Mouse (Mus musculus) heart, embryonic 16.5 days (tissue): Measurements from ENCODE around the gene Oxt. TPM values are rescaled to one million over a fixed set of nuclear protein-coding genes. Genes with fewer than 3 reads are reported as not detected.
A peak's percentile ranks its signal among the peaks of the same experiment; 100 is the strongest.

Experiments
- ATAC-seq: fragments of 200-750 bp; cut with Nextera tagmentation; replicated peaks from 2 replicates; pipeline ENCODE4 v1.8.0; 2017; ENCODE audit warnings: moderate number of reproducible peaks; ENCODE audit not compliant: insufficient read depth, low FRiP score; ENCODE audit errors: extremely low read depth
- H3K27ac ChIP-seq: fragments of 300-500 bp; sonication (generic); 2 replicates; pipeline ENCODE4 v1.5.1; 2014; ENCODE audit warnings: mild to moderate bottlenecking, low read length, control low read depth, moderate library complexity
- H3K27me3 ChIP-seq: fragments of 300-500 bp; sonication (generic); 2 replicates; pipeline ENCODE4 v1.6.1; 2014; ENCODE audit warnings: low read length, mixed read lengths; ENCODE audit not compliant: control insufficient read depth, insufficient read depth
- H3K36me3 ChIP-seq: fragments of 300-500 bp; sonication (generic); 2 replicates; pipeline ENCODE4 v1.6.1; 2014; ENCODE audit not compliant: control insufficient read depth, insufficient read depth
- H3K4me1 ChIP-seq: fragments of 300-500 bp; sonication (generic); 2 replicates; pipeline ENCODE4 v1.6.1; 2014; ENCODE audit warnings: low read length, mixed read lengths; ENCODE audit not compliant: control insufficient read depth, insufficient read depth
- H3K4me2 ChIP-seq: fragments of 300-500 bp; sonication (generic); 2 replicates; pipeline ENCODE4 v1.6.1; 2014; ENCODE audit warnings: low read depth, mild to moderate bottlenecking, control low read depth, low read length
- H3K4me3 ChIP-seq: fragments of 300-500 bp; sonication (generic); 2 replicates; pipeline ENCODE4 v1.5.1; 2014; ENCODE audit warnings: mild to moderate bottlenecking, control low read depth, low read length
- H3K9ac ChIP-seq: fragments of 300-500 bp; sonication (generic); 2 replicates; pipeline ENCODE4 v1.6.1; 2014; ENCODE audit warnings: low read length, control low read depth
- H3K9me3 ChIP-seq: fragments of 300-500 bp; sonication (generic); replicated peaks from 2 replicates; pipeline ENCODE4 v1.6.1; 2016; ENCODE audit warnings: low read length; ENCODE audit not compliant: control insufficient read depth
- whole genome bisulfite sequencing: fragments of 180-500 bp; shearing (Covaris S2); extraction: QIAGEN DNeasy Blood & Tissue Kit; methylation state at CpG from one replicate; pipeline ENCODE4 v1.1.7; 2014; 5-methylcytosine and 5-hydroxymethylcytosine counted together
- polyA plus RNA-seq: library from polyadenylated mRNA; unstranded; fragments of >200 nt; fragmentation: Nextera tagmentation; extraction: Ambion mirVana; gene quantifications from 2 replicates; pipeline ENCODE4 v1.2.1, GENCODE M21; 2015

The Oxt gene
- polyA plus RNA-seq, 1 experiment from 2014 or later: not detected

- no peaks in the 10 kb centered on the region for H3K9me3 ChIP-seq
- no peaks in the 10 kb centered on the region for H3K36me3 ChIP-seq
- peaks cover 38% of the 10 kb centered on the region for H3K27me3 ChIP-seq
- H3K4me3 ChIP-seq: no peak overlapping the region
- H3K9ac ChIP-seq: no peak overlapping the region
- 52% methylated on average over 10 of the region's 10 CpGs for WGBS
- H3K4me2 ChIP-seq: no peak overlapping the region
- ATAC-seq: no peak
- H3K4me1 ChIP-seq: peaks cover 21% of the 10 kb centered on the region
- H3K27ac ChIP-seq: no peak overlapping the region
These were observed 8.1 kb downstream of the Oxt start for GRCm38 (mm10) chr2:130583902-130584560.

DNA sequence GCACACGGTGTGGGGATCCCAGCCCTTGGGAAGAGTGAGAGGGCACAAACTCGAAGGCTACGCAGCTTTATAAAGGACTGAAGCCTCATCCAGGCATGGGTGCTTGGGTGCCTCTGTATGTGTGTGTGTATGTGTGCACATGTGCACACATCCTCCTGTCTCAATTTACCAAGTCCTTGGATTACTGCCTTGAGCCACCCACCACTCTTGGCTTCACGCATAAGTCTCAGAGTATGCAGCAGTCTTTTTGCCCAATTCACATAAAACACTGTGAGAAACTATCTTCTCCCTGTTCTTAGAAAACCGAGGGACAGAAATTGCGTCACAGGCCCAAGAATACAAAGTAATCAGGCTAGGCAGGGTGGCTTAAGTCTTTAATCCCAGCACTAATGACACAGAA lies 10.0 kb downstream of the Oxt start:
- no peak overlapping the region for H3K9ac ChIP-seq
- H3K9me3 ChIP-seq: no peaks in the 10 kb centered on the region
- H3K4me3 ChIP-seq: no peak overlapping the region
- no peak overlapping the region for H3K27ac ChIP-seq
- WGBS: 85% methylated on average over 6 of the region's 6 CpGs
- no peak for ATAC-seq
- H3K4me2 ChIP-seq: no peak overlapping the region
- peaks cover 19% of the 10 kb centered on the region for H3K27me3 ChIP-seq
- H3K4me1 ChIP-seq: peaks cover 15% of the 10 kb centered on the region
- peaks cover 7% of the 10 kb centered on the region; the same call in 1 of the 2 replicates for H3K36me3 ChIP-seq

GRCm38 (mm10) chr2:130588373-130588772 lies 12.4 kb downstream of the Oxt start:
- Histone ChIP-seq H3K4me2 (no peak overlapping the region), H3K9me3 (no peaks in the 10 kb centered on the region), H3K27me3 (0 out of 2 replicates have a peak, but pooled peaks cover 3% of the 10 kb centered on the region), H3K27ac (no peak overlapping the region), H3K4me3 (no peak overlapping the region), H3K4me1 (peaks cover 12% of the 10 kb centered on the region), H3K36me3 (peaks cover 15% of the 10 kb centered on the region), H3K9ac (no peak overlapping the region)
- no peak for ATAC-seq
- 48% methylated on average over 2 of the region's 2 CpGs for WGBS

- peaks cover 17% of the 10 kb centered on the region for H3K36me3 ChIP-seq
- H3K9me3 ChIP-seq: no peaks in the 10 kb centered on the region
- no peak overlapping the region for H3K9ac ChIP-seq
- ATAC-seq: peak; percentile 32; the same call in 1 of the 2 replicates
- no peak overlapping the region for H3K4me2 ChIP-seq
- WGBS: 70% methylated on average over 4 of the region's 4 CpGs
- H3K27ac ChIP-seq: no peak overlapping the region
- peaks cover 7% of the 10 kb centered on the region for H3K4me1 ChIP-seq
- no peak overlapping the region for H3K4me3 ChIP-seq
- H3K27me3 ChIP-seq: 0 out of 2 replicates have a peak, but pooled peaks cover 3% of the 10 kb centered on the region
These were observed 13.2 kb downstream of the Oxt start for GRCm38 (mm10) chr2:130589157-130589556.

GRCm38 (mm10) chr2:130589761-130590160 lies 13.8 kb downstream of the Oxt start:
- WGBS: 88% methylated on average over 2 of the region's 2 CpGs
- no peaks in the 10 kb centered on the region for H3K27me3 ChIP-seq
- no peak overlapping the region for H3K4me3 ChIP-seq
- H3K4me2 ChIP-seq: no peak overlapping the region
- peaks cover 17% of the 10 kb centered on the region for H3K36me3 ChIP-seq
- no peaks in the 10 kb centered on the region for H3K9me3 ChIP-seq
- H3K27ac ChIP-seq: no peak overlapping the region
- no peak for ATAC-seq
- no peak overlapping the region for H3K9ac ChIP-seq
- peaks cover 4% of the 10 kb centered on the region; the same call in 1 of the 2 replicates for H3K4me1 ChIP-seq

DNA sequence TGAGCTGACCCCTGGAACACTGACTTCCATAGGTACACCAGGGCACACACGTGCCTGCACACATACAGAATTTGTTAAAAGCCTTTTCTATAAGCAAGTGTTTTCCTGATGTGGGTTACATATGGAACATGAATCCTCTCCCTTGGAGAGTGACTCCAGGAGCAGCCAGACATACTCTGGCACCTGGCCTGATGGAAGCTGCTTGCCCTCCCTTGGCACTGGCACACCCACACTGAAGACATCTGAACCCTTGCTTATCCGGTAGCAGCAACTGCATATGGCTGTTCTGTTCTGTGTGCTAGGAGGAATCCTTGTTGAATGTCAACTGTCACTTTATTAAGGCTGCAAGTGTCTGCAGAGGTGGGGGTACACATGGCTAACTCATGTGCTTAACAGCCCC lies 15.0 kb downstream of the Oxt start:
- H3K9me3 ChIP-seq: no peaks in the 10 kb centered on the region
- ATAC-seq: no peak
- no peak overlapping the region for H3K9ac ChIP-seq
- no peak overlapping the region for H3K4me3 ChIP-seq
- peaks cover 21% of the 10 kb centered on the region for H3K36me3 ChIP-seq
- no peak overlapping the region for H3K4me2 ChIP-seq
- H3K4me1 ChIP-seq: peaks cover 4% of the 10 kb centered on the region; the same call in 1 of the 2 replicates
- no peak overlapping the region for H3K27ac ChIP-seq
- no peaks in the 10 kb centered on the region for H3K27me3 ChIP-seq
- WGBS: 97% methylated on average over 2 of the region's 2 CpGs

DNA sequence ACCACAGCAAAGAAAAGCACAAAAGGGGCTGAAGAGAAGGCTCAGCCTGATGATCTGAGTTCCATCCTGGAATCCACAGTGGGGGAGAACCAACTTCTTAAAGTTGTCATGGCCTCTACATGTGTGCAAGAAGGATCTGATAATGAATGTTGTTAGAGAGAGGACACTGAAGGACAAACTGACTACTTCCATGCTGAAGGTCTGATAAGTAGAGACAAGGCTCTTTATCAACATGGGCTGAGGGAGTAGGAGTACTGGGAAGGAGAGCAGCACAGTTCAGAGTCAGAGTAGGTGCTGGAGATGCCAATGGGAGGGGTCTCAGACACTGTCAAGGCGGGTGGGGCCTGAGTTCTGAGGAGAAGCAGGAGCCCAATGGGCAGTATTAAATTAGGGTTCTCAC lies 19.6 kb downstream of the Oxt start:
- 62% methylated on average over 1 of the region's 1 CpGs for WGBS

DNA sequence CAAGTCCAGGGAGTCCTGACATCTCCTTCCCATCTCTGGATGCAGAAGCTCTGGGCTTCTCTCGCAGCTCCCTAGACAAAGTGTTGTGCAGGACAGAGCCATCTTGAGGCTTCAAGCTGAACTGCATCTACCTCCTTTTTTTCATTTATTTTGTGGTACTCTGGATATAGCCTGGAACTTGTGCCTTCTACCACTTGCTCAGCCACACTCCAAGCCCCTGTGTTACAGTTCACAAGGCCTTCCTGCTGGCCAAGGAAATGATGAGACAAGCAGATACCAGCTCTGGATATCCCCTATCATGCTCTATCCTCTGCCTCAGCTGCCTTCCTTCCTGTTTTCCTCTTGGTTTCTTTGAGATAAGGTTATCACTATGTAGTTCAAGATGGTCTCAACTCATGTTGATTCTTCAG lies 21.6 kb downstream of the Oxt start:
- Histone ChIP-seq H3K27ac (no peak overlapping the region), H3K4me2 (no peak overlapping the region), H3K27me3 (no peaks in the 10 kb centered on the region), H3K4me1 (no peaks in the 10 kb centered on the region), H3K36me3 (peaks cover 26% of the 10 kb centered on the region), H3K9ac (no peak overlapping the region), H3K9me3 (no peaks in the 10 kb centered on the region), H3K4me3 (no peak overlapping the region)
- no peak; the same call in 1 of the 2 replicates for ATAC-seq
- 12% methylated on average over 1 of the region's 1 CpGs for WGBS

More for the DNA sequence above, 19.6 kb downstream of the Oxt start:
- H3K4me2 ChIP-seq: no peak overlapping the region
- no peak overlapping the region for H3K27ac ChIP-seq
- H3K4me3 ChIP-seq: no peak overlapping the region
- H3K36me3 ChIP-seq: peaks cover 33% of the 10 kb centered on the region
- no peaks in the 10 kb centered on the region for H3K4me1 ChIP-seq
- H3K9me3 ChIP-seq: no peaks in the 10 kb centered on the region
- ATAC-seq: no peak
- H3K27me3 ChIP-seq: no peaks in the 10 kb centered on the region
- H3K9ac ChIP-seq: no peak overlapping the region

- no peaks in the 10 kb centered on the region for H3K4me1 ChIP-seq
- H3K36me3 ChIP-seq: peaks cover 33% of the 10 kb centered on the region
- H3K4me3 ChIP-seq: no peak overlapping the region
- no peak overlapping the region for H3K9ac ChIP-seq
- no peak for ATAC-seq
- 61% methylated on average over 3 of the region's 3 CpGs for WGBS
- H3K4me2 ChIP-seq: no peak overlapping the region
- no peak overlapping the region for H3K27ac ChIP-seq
- no peaks in the 10 kb centered on the region for H3K9me3 ChIP-seq
- H3K27me3 ChIP-seq: no peaks in the 10 kb centered on the region
These were observed 22.4 kb downstream of the Oxt start for GRCm38 (mm10) chr2:130598399-130598798.
